Mouse (Mus musculus) limb, embryonic 15.5 days (tissue): ENCODE data around the gene Dclk2. TPM values are rescaled to one million over a fixed set of nuclear protein-coding genes. Genes with fewer than 3 reads are reported as not detected.
A peak's percentile ranks its signal among the peaks of the same experiment; 100 is the strongest.

Experiments used
- ATAC-seq: fragments of 200-750 bp; cut with Nextera tagmentation; 2 replicates; pipeline ENCODE4 v1.8.0; 2017; ENCODE audit warnings: low read depth, moderate TSS enrichment; ENCODE audit not compliant: insufficient number of reproducible peaks, low FRiP score, low TSS enrichment
- H3K27ac ChIP-seq: fragments of 300-500 bp; sonication (generic); 2 replicates; pipeline ENCODE4 v1.5.1; 2015; ENCODE audit warnings: moderate library complexity, mild to moderate bottlenecking, inconsistent platforms
- H3K27me3 ChIP-seq: fragments of 300-500 bp; sonication (generic); 2 replicates; pipeline ENCODE4 v1.6.1; 2015; ENCODE audit warnings: inconsistent platforms
- H3K36me3 ChIP-seq: fragments of 300-500 bp; sonication (generic); 2 replicates; pipeline ENCODE4 v1.6.1; 2015; ENCODE audit warnings: inconsistent platforms
- H3K4me1 ChIP-seq: fragments of 300-500 bp; sonication (generic); 2 replicates; pipeline ENCODE4 v1.6.1; 2015; ENCODE audit warnings: inconsistent platforms
- H3K4me2 ChIP-seq: fragments of 300-500 bp; sonication (generic); 2 replicates; pipeline ENCODE4 v1.6.1; 2015; ENCODE audit warnings: mild to moderate bottlenecking, inconsistent platforms
- H3K4me3 ChIP-seq: fragments of 300-500 bp; sonication (generic); 2 replicates; pipeline ENCODE4 v1.5.1; 2015; ENCODE audit warnings: mild to moderate bottlenecking, inconsistent platforms
- H3K9ac ChIP-seq: fragments of 300-500 bp; sonication (generic); 2 replicates; pipeline ENCODE4 v1.6.1; 2015; ENCODE audit warnings: inconsistent platforms
- H3K9me3 ChIP-seq: fragments of 300-500 bp; sonication (generic); 2 replicates; pipeline ENCODE4 v1.6.1; 2016; ENCODE audit warnings: inconsistent platforms
- whole genome bisulfite sequencing: fragments of 180-500 bp; shearing (Covaris S2); methylation state at CpG from one replicate; pipeline ENCODE4 v1.1.7; 2015; 5-methylcytosine and 5-hydroxymethylcytosine counted together
- polyA plus RNA-seq: library from polyadenylated mRNA; unstranded; fragments of >200 nt; fragmentation: Nextera tagmentation; extraction: Ambion mirVana; gene quantifications from 2 replicates; pipeline ENCODE4 v1.2.1, GENCODE M21; 2015

The Dclk2 gene
- polyA plus RNA-seq, 1 experiment from 2014 or later, result 4.5 TPM

GRCm38 (mm10) chr3:86809199-86809598 lies 111.5 kb downstream of the Dclk2 start:
- H3K27ac ChIP-seq, result no peak overlapping the region
- 77% methylated on average over 9 of the region's 9 CpGs for WGBS
- no peaks in the 10 kb centered on the region for H3K36me3 ChIP-seq
- no peak for ATAC-seq
- H3K4me3 ChIP-seq, result no peak overlapping the region
- peaks cover 4% of the 10 kb centered on the region; the same call in 1 of the 2 replicates for H3K4me1 ChIP-seq
- no peak overlapping the region for H3K9ac ChIP-seq
- no peaks in the 10 kb centered on the region for H3K27me3 ChIP-seq
- H3K9me3 ChIP-seq, result no peaks in the 10 kb centered on the region
- H3K4me2 ChIP-seq, result no peak overlapping the region

DNA sequence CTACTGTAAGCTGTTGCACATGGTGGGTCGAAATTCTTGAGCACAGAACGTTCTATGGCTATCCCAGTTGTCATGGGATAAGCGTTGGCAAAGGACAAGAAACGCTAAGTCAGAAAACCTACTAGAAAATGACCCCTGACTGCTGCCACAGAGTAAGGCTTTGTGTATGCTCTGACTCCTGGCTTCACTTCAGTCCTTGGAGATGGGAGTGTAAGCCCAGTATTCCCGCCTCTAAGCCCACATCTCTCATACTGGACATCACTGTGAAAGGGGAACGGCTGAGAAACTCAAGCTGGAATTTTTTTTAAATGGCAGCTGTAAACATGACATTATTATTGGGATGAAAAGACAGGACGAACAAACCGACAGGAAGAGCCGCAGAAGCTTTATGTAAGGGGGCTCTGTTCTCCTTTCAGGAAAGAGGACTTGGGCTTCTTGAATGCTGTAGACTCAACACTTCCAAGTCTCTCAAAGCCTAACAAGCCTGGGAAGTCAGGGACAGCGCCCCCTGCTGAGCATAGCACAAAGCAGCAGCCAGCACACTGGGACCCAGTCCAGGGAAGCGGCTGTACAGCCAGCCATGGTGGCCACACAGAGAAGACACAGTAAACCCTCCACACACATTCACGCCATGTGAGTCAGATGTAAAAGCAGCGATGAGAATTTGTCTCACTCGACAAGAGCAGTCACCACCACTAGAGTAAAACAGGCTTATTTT lies 112.7 kb downstream of the Dclk2 start:
- Histone ChIP-seq H3K27me3 (no peaks in the 10 kb centered on the region), H3K9me3 (no peaks in the 10 kb centered on the region), H3K4me1 (peaks cover 4% of the 10 kb centered on the region; the same call in 1 of the 2 replicates), H3K9ac (no peak overlapping the region), H3K27ac (no peak overlapping the region), H3K36me3 (no peaks in the 10 kb centered on the region), H3K4me3 (no peak overlapping the region), H3K4me2 (no peak overlapping the region)
- no peak for ATAC-seq
- WGBS, result 73% methylated on average over 14 of the region's 14 CpGs

- Histone ChIP-seq H3K36me3 (no peaks in the 10 kb centered on the region), H3K4me2 (no peak overlapping the region), H3K27me3 (no peaks in the 10 kb centered on the region), H3K9me3 (no peaks in the 10 kb centered on the region), H3K27ac (no peak overlapping the region), H3K4me3 (no peak overlapping the region), H3K4me1 (peaks cover 4% of the 10 kb centered on the region; the same call in 1 of the 2 replicates), H3K9ac (no peak overlapping the region)
- ATAC-seq, result no peak
- 55% methylated on average over 9 of the region's 9 CpGs for WGBS
Measured at GRCm38 (mm10) chr3:86806834-86807233, 113.8 kb downstream of the Dclk2 start.

- ATAC-seq, result no peak
- Histone ChIP-seq H3K4me2 (no peak overlapping the region), H3K36me3 (no peaks in the 10 kb centered on the region), H3K4me1 (peaks cover 10% of the 10 kb centered on the region; the same call in 1 of the 2 replicates), H3K4me3 (no peak overlapping the region), H3K27me3 (no peaks in the 10 kb centered on the region), H3K9ac (no peak overlapping the region), H3K9me3 (no peaks in the 10 kb centered on the region), H3K27ac (no peak overlapping the region)
- 92% methylated on average over 9 of the region's 9 CpGs for WGBS
Measured at GRCm38 (mm10) chr3:86804265-86804664, 116.4 kb downstream of the Dclk2 start.

DNA sequence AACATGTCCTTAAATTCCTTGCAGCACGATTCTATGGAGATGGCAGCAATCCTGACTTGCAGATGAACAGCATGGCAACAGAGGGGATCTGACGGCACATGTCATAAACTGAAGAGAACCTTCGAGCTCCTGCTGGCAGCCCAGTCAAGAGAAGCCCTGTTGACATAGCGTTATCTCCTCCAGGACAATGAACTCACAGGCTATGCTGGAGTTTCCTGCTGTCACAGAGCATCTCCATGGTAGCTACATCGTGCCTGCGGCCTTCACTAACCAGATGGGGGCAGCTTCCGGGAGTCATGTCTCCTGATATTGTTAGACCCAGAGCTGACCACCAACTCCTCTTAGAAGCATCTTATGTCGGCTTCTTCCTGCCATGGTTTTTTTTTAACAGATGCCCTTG lies 117.8 kb downstream of the Dclk2 start:
- no peaks in the 10 kb centered on the region for H3K9me3 ChIP-seq
- WGBS, result 77% methylated on average over 8 of the region's 8 CpGs
- peaks cover 10% of the 10 kb centered on the region; the same call in 1 of the 2 replicates for H3K4me1 ChIP-seq
- H3K27ac ChIP-seq, result no peak overlapping the region
- no peak overlapping the region for H3K4me3 ChIP-seq
- no peak for ATAC-seq
- H3K4me2 ChIP-seq, result no peak overlapping the region
- no peaks in the 10 kb centered on the region for H3K36me3 ChIP-seq
- H3K9ac ChIP-seq, result no peak overlapping the region
- H3K27me3 ChIP-seq, result no peaks in the 10 kb centered on the region

DNA sequence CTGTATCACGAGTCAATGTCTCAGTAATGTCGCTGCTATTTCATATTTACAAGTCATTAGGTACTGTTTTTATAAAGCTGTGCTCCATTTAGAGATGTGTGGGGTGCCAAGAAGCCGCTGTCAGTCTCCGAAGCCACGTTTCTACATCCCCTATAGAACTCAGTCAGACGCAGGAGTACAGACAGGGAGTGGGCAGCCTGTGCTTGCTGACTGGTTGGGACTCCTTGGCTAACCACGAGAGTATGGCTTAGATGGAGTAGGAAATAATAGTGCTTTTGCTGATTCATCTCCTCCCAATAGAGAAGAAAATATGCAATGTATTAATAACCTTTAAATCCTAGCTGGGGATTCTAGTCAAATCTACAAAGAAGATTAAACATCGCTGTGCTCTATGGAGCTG lies 119.8 kb downstream of the Dclk2 start:
- Histone ChIP-seq H3K9ac (no peak overlapping the region), H3K4me1 (peaks cover 14% of the 10 kb centered on the region; the same call in 1 of the 2 replicates), H3K27me3 (no peaks in the 10 kb centered on the region), H3K36me3 (no peaks in the 10 kb centered on the region), H3K27ac (no peak overlapping the region), H3K4me2 (no peak overlapping the region), H3K4me3 (no peak overlapping the region), H3K9me3 (no peaks in the 10 kb centered on the region)
- ATAC-seq, result no peak
- 70% methylated on average over 8 of the region's 8 CpGs for WGBS

- Histone ChIP-seq H3K27ac (no peak overlapping the region), H3K4me3 (no peak overlapping the region), H3K4me2 (no peak overlapping the region), H3K4me1 (peaks cover 14% of the 10 kb centered on the region; the same call in 1 of the 2 replicates), H3K36me3 (no peaks in the 10 kb centered on the region), H3K9ac (no peak overlapping the region), H3K9me3 (no peaks in the 10 kb centered on the region), H3K27me3 (no peaks in the 10 kb centered on the region)
- 82% methylated on average over 9 of the region's 9 CpGs for WGBS
- ATAC-seq, result no peak
Measured at GRCm38 (mm10) chr3:86799041-86799440, 121.6 kb downstream of the Dclk2 start.

DNA sequence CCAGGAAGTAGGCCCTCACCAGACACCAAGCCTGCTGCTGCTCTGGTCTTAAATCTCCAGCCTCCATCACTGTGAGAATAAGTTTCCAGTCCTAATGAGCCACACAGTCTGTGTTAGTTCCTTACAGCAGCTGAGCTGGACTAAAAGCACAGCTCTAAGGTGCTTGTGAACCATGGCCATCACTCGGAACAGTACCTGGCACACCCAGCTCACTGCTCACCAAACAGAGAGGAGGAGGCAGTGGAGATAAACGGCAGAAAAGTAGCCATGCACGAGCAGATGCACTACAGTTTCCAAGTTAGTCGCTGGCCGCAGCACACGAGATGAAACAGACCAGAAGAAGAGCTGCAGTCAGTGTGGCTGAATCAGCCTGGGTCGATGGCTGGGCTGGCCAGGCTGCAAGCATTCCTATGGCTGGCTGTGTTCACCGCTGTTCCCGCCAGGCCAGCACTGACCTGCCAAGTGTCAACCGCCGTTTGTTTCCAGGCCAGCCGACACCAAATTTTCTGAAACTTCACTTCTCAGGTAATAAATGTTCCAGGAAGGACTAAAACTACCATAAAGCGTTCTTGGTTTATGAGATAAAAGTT lies 122.7 kb downstream of the Dclk2 start:
- WGBS, result 64% methylated on average over 13 of the region's 13 CpGs
- no peaks in the 10 kb centered on the region for H3K36me3 ChIP-seq
- H3K27ac ChIP-seq, result no peak overlapping the region
- ATAC-seq, result no peak
- no peaks in the 10 kb centered on the region for H3K27me3 ChIP-seq
- H3K4me3 ChIP-seq, result no peak overlapping the region
- H3K4me2 ChIP-seq, result no peak overlapping the region
- peaks cover 16% of the 10 kb centered on the region for H3K4me1 ChIP-seq
- no peak overlapping the region for H3K9ac ChIP-seq
- no peaks in the 10 kb centered on the region for H3K9me3 ChIP-seq

- Histone ChIP-seq H3K4me2 (no peak overlapping the region), H3K36me3 (no peaks in the 10 kb centered on the region), H3K4me1 (peaks cover 16% of the 10 kb centered on the region), H3K27ac (no peak overlapping the region), H3K9me3 (no peaks in the 10 kb centered on the region), H3K4me3 (no peak overlapping the region), H3K27me3 (no peaks in the 10 kb centered on the region), H3K9ac (no peak overlapping the region)
- 43% methylated on average over 6 of the region's 6 CpGs for WGBS
- ATAC-seq, result no peak
Measured at GRCm38 (mm10) chr3:86796716-86797115, 123.9 kb downstream of the Dclk2 start.

DNA sequence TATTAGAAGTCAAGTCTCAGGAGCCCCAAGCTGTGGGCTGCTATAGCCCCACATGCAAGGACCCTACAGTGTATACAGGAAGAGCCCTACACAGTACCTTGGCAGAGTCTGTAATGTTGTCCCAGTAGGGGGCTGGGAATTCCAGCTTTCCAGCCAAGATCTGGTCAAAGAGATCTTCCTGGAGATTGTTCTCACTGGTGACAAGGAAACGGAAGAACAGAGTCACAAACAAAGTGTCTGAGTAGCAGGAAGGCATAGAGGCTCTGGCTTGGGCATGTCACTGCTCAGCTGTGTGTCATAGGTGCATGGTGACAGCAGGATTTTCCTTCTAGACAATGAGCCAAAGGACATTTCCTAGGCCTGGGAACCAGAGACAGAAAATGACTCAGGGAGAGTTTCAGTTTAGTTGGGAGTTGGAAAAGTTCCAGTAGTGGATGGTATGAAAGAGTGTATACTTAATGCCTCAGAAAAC lies 126.9 kb downstream of the Dclk2 start:
- no peak overlapping the region for H3K4me2 ChIP-seq
- H3K9ac ChIP-seq, result no peak overlapping the region
- H3K9me3 ChIP-seq, result no peaks in the 10 kb centered on the region
- WGBS, result 61% methylated on average over 1 of the region's 1 CpGs
- H3K36me3 ChIP-seq, result no peaks in the 10 kb centered on the region
- H3K4me3 ChIP-seq, result no peak overlapping the region
- peak; percentile 45; the same call in 1 of the 2 replicates for ATAC-seq
- H3K27ac ChIP-seq, result no peak overlapping the region
- H3K27me3 ChIP-seq, result no peaks in the 10 kb centered on the region
- H3K4me1 ChIP-seq, result peaks cover 16% of the 10 kb centered on the region

- WGBS, result 77% methylated on average over 4 of the region's 4 CpGs
- H3K4me3 ChIP-seq, result no peak overlapping the region
- H3K4me2 ChIP-seq, result no peak overlapping the region
- no peaks in the 10 kb centered on the region for H3K36me3 ChIP-seq
- peak; percentile 7; the same call in 1 of the 2 replicates for ATAC-seq
- no peak overlapping the region for H3K9ac ChIP-seq
- no peaks in the 10 kb centered on the region for H3K27me3 ChIP-seq
- H3K9me3 ChIP-seq, result no peaks in the 10 kb centered on the region
- H3K4me1 ChIP-seq, result peaks cover 17% of the 10 kb centered on the region
- H3K27ac ChIP-seq, result no peak overlapping the region
Measured at GRCm38 (mm10) chr3:86793264-86793663, 127.4 kb downstream of the Dclk2 start.

DNA sequence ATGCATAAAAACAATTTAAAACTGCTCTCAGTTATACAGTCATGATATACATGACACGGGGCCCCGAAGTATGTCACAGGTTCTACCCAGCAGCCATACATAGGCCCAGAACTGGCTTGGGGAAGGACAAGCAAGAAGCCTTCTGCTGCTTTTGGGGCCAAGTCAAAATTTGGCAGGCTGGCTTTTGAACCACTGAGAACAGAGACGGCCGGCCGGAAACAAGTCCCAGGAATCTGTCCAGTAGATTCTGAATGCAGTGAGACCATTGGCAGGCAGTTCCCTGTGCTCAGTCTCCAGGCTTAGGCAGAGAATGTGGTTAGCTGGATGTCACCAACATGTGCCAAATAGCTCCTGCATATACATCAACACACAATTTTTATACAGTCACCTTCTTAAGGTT lies 130.9 kb downstream of the Dclk2 start:
- Histone ChIP-seq H3K9me3 (no peaks in the 10 kb centered on the region), H3K27ac (no peak overlapping the region), H3K27me3 (no peaks in the 10 kb centered on the region), H3K4me1 (peaks cover 32% of the 10 kb centered on the region), H3K4me3 (no peak overlapping the region), H3K36me3 (no peaks in the 10 kb centered on the region), H3K4me2 (no peak overlapping the region), H3K9ac (no peak overlapping the region)
- WGBS, result 82% methylated on average over 5 of the region's 5 CpGs
- ATAC-seq, result no peak
